Mouse (Mus musculus) mature B cell (primary cell): Measurements from ENCODE around the gene Cdkn2d.
"Not testable (repeated sequence)": the region's sequence is repeated elsewhere in the genome, so short reads cannot be mapped to it uniquely, and the experiment has no call there.

Experiments
- in situ Hi-C: fragments of 300-500 bp; cut with MboI; formaldehyde crosslinking; loops from 2 replicates; pipeline ENCODE4 v1.14.3; 2019

Gene Cdkn2d

DNA sequence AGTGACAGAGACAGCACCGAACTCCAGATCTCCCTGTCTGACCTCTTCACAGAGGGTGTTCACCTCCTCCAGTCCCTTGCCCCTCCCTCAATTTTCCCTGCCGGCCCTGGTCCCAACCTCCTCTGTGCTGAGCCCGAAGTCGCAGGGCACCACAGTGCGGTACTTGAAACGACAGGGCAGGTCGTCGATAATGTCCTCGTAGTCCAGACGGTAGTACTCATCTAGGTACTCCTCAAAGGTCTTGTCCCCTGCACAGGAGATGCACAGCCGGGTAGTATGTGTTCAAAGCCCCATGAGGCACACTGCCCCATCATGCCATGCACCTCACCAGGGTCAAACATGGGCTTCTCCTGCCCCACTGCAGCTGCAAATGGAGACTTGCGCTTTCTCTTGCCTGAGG lies 15.5 kb downstream of the Cdkn2d start:
- in situ Hi-C loops = no loop called here

DNA sequence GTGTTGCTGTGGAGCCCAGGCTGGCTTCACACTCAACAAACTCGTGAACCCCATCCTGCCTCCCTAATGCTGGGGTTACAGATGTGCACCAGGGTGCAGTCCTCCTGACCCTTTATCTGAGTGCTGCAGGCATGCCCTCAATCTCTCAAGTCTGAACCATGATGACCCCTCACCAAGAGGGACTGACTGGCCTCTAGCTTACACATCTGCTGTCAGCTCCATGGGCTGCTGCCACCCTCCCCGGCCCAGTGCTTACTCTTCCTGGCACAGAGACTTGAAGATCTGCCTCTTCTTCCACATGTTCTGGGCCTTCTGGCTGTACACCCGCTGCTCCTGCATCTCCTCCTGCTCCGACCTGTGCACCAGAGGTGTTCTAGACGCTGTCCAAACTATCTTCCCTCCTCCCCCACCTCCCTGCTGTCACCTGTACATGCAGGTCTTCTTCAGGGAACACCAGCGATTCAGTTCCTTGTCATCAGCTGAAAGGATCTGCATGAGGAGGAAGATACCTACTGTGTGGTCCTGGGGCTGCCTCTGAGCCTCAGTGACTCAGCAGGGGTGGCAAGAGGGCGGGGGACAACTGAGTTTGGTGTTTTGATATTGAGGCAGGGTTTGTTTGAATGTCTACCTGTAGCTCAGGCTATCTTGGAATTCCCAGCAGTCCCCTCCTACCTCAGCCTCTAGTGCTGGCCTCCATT lies 16.0 kb downstream of the Cdkn2d start:
- in situ Hi-C loops = no loop called here

DNA sequence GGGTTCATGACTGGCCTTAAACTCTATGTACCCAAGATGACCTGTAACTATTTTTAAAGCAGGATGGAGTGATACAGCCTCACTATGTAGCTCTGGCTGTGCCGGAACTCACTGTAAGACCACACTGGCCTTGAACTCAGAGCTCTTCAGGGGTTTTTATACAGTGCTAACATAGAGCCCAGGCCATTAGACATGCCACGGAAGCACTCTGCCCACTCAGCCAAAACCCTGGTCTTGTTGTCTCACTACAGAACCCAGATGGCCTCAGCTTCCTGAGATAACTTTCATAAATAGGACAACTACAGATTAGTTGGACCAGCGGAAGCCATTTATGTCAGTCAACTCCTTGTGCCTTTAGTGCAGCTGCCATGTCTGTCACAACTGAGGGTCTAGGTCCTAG lies 16.9 kb downstream of the Cdkn2d start:
- in situ Hi-C loops = no loop called here

DNA sequence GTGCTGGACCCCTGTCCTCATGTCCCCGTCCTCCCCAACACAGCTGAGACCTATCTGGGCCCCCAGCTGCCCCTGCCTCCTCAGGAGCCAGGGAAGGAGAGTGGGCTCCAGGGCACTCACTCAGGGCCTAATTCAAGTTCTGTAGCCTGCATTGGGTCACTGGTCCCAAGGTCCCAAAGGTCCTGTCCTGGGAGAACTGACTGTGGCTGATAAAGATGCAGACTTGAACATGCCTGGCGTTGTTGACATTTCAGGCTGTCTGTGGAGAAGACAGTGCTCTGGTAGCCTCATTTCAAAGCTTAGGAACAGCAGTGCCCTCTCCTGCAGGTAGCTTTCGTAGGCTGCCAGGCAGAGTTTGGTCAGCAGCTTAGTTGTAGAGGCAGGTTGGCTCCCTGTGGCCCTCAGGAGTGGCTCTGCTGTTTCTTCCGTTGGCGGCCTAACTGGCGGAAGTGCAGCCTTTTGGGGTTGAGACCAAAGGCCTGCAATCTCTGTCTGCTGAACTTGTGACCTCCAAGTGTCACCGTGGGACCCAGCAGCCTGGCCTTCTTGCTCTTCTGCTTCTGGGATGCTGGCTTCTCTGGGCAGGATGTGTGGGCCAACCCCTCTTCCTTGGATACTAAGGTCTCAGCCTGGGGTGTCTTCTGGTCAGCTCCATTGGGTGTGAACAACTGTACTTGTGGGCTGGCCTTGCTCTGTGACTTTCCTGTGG lies 17.5 kb downstream of the Cdkn2d start:
- in situ Hi-C loops = no loop called here

DNA sequence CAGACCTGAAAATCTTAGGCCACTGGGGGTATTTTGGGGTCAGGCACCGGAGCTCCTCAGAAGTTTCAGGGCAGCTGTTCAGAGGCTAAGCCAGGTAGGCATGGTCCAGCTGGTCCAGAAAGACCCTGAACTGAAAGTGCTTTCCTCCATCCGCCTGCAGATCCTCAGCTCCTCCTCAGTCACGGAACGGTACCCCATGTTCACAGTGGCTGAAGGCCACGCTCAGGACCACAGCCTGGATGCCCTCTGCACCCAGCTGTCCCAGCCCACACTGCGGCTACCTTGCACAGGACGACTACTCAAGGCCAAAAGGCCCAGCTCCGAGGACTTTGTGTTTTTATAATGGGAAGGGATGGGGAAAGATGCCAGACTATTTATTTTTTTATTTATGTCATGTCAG lies 18.1 kb downstream of the Cdkn2d start:
- in situ Hi-C loops = no loop called here

DNA sequence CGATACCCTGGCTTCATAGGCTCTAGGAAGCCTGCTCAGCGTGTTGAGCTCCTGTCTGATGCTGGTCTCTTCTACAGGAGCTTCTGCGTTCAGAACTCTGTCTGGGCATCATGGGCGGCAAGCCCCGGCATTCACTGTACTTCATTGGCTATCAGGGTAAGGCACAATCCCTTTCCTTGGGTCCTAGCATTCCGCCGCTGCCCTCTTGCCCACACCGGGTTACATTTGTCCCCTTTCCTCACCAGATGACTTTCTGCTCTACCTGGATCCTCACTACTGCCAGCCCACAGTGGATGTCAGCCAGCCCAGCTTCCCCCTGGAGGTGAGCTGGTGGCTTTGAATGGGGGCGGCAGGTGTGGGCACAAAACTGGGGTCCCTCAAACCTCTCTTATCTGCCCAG lies 18.8 kb downstream of the Cdkn2d start:
- in situ Hi-C loops = no loop called here

DNA sequence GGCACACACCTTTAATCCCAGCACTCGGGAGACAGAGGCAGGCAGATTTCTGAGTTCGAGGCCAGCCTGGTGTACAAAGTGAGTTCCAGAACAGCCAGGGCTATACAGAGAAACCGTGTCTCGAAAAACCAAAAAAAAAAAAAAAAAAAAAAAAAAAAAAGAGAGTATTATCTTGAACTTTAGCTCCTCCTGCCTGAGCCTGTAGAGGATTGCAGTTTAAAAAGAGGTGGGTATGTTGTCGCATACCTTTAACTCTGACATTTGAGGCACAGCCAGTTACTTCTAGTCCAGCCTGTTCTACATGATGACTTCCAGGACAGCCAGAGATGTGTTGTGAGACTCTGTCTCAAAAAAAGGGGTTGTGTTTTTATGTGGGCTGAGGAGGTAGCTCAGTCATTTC lies 21.6 kb downstream of the Cdkn2d start:
- in situ Hi-C loops = not testable (repeated sequence)

DNA sequence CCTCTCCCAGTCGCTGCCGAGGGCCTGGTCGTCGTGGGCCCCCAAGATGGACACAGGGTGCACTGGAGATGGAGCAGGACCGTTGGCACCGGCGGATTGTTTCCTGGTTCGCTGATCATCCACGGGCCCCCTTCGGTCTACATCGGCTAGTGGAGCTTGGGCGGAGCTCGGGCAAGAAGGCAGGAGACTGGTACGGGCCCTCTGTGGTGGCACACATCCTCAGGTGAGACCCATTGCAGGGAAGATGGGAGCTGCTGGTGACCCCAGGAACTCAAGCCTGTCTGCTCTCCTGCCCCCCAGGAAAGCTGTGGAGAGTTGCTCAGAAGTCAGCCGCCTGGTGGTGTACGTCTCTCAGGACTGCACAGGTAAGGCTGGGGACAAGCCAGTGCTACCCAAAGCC lies 22.9 kb downstream of the Cdkn2d start:
- in situ Hi-C loops = no loop called here

DNA sequence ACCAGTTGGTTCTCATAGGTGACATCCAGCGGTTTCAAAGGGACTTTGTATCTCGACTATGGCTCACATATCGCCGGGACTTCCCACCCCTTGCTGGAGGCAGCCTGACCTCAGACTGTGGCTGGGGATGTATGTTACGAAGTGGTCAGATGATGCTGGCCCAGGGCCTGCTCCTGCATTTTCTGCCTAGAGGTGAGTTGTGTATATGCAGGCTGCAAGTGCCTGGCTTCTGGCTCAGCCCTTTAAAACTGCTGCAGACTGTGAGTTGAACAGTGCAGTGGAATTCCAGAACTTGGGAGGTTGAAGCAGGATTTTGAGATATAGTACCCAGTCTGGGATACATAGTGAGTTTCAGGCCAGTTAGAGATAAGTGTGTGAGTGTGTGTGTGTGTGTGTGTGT lies 24.3 kb downstream of the Cdkn2d start:
- in situ Hi-C loops = no loop called here

DNA sequence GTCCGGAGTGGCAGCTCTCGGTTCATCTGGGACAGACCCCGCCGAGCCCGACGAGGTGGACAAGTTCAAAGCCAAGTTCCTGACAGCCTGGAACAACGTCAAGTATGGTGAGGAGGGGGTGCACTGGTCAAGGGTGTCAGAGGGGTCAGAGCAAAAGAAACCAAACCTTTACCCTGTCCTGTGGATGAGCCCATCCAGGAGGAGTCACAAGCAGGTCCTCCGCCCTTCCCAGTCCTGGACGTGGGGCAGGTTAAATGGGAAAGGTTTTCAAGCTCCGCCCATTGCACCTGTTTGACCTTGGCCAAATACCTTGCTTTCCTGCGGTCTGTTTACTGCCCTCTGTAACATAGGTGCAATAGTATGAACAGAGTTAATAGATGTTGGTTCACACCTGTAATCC lies 25.6 kb downstream of the Cdkn2d start:
- in situ Hi-C loops = no loop called here

DNA sequence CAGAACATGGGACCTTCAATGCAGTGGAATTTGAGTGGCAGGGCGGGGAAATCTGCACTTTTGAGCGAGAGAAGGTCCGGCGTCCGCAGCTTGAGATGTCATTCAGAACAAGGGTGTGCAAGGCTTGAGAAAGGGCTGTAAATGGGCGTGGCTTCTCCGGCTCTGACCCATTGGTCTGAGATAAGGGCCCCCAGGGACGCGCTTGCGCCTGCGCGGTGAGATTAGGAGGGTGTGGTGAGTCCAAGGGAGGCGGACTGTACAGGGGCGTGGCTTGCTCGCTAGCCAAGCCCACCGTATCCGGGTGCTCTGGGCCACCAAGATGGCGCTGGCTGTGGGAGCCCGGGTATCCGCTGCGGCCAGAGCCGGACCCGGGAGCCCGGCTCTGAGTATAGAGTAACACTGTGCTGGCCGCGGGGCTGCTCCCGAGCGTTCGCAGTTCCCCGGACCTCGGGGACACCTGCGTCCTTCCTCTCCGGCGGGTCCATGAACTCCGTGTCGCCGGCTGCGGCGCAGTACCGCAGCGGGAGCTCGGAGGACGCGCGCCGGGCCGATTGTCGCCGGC lies 26.1 kb downstream of the Cdkn2d start, which contains the start of gene Atg4d:
Gene Atg4d (plus strand): TSS at position 294 of the 562 bp plus-strand sequence.
- in situ Hi-C loops = no loop called here

DNA sequence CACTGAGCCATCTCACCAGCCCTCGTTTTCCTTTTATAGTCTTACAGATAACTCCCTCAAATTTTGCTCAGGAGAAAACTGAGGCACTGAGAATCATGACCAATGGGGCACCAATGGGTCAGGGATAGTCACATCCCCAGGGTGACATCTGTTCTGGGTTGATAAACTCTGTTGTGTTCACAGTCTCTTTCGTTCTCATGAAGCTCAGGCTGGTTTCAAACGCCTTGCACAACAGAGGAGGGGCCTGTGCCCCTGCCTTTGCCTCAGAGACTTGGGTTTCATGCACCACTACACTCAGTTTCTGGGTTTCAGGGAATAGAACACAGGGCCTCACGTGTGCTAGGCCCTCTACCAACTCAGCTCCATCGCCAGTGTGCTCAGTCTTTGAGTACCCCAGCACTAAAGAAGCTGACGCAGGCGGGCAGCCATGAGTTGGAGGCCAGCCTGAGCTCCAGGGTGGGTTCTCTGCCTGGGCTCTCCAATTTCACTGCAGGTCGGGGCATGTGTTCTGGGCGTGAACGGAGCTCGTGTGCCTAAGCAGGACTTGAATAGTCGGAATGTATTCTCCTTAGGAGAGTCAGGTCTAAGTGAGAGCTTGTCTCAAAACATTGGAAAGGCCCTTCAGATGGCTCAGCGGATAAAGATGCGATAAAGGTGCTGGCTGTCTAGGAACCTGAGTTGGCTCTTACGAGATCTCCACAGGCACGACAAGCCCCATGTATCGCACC lies 26.8 kb downstream of the Cdkn2d start:
- in situ Hi-C loops = no loop called here

DNA sequence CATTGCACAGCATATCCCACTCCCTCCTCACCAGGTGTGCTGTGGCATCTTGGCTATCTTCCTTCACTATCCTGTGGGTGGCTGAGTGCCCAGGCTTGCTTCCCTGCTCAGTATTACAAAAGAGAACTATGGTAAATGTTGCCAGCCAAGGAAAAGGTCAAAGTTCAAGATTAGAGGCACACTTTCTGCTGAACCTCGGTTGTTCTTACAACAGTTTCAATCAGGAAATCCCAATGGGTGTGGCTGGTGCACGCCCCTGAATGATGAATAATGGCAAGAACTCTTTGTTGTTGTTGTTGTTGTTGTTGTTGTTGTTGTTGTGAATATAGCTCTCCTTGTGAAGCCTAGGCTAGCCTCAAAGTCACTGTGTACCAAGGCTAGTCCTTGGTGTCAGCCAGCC lies 29.4 kb downstream of the Cdkn2d start:
- in situ Hi-C loops = no loop called here

DNA sequence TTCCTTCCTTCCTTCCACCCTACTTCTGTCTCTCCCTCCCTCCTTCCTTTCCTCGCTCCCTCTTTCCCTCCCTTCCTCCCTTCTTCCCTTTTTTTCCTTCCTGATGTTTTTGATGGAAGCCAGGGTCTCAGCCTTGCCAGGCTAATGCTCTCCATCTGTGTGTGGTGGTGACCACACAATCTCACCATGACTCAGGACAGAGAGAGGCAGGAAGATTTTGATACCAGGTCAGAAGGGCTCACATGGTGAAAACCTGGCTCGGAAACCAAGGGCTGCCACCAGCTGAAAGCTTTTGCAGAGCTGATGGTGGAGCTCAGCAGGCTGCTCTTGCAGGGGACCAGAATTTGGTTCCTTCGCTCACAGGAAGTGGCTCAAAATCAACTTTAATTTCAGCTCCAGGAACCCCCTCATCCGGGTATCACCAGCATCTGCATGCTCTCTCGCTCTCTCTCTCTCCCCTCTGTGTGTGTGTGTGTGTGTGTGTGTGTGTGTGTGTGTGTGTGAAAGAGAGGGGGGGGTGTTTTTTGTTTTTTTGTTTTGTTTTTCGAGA lies 30.6 kb downstream of the Cdkn2d start:
- in situ Hi-C loops = no loop called here

DNA sequence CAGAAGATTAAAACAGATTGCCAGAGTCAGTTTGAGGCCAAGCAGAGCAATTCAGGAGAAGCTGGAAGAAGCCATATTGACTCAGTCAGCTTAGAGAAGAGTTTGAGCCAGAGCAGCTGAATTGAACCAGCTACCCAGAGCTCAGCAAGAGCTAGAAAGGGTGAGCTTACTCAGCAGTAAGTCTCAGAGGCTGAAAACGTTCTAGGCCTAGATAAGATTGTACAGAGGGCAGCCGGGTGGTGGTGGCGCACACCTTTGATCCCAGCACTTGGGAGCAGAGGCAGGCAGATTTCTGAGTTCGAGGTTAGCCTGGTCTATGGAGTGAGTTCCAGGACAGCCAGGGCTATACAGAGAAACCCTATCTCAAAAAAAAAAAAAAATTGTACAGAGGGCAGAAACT lies 34.9 kb downstream of the Cdkn2d start:
- in situ Hi-C loops = not testable (repeated sequence)

DNA sequence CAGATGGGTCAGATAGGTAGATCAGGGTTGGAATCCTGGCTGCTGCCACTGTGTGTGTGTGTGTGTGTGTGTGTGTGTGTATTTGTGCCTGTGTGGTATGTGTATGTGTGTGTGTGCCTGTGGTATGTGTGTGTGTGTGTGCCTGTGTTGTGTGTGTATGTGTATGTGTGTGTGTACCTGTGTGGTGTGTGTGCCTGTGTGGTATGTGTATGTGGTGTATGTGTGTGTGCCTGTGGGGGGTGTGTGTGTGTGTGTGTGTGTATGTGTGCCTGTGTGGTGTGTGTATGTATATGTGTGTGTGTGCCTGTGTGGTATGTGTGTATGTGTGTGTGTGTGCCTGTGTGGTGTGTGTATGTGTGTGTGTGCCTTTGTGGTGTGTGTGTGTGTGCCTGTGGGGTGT lies 36.5 kb downstream of the Cdkn2d start:
- in situ Hi-C loops = no loop called here

DNA sequence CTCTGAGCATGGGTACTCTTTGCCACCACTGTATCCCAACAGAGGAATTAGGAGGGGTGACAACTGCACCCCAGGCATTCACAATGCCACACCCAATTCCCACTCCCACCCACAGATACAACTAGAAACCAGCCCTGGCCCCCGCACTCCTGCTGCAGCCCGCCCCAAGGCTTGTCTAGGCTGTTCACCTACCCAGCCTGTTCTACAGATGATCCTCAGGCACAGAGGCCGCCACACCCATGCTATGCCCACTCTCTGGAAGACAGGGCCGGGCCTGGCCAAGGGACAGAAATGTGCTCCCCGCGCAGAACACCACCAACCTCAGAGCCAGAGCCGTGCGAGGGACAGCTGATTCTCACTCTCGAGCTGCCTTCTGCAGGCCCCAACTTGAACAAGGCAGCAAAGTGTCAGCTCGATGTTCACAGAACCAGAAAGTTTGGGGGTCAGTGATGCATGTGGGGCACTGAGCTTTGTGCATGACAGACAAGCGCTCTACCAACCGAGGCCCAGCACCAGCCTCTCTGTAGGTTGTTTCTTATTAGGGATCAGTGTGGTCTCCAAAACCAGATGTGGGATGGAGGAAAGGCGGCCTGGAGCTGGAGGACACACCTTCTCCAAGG lies 40.0 kb downstream of the Cdkn2d start:
- in situ Hi-C loops = no loop called here

DNA sequence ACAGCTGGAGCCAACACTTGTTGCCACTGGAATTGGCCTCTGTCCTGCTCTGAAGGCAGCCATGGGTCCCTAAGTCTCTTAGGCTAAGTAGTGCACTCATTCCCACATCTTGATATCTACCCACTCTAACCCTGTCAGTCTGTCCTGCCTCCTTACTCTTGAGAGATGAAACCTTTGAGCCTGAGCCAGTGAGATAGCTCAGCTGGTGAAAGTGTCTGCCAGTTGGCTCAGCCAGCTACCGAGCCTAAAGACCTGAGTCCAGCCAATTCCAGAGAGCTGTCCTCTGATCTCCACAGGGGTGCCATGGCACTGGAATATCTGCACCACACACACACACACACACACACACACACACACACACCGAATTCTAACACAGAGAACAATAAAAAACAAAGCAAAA lies 40.7 kb downstream of the Cdkn2d start:
- in situ Hi-C loops = no loop called here

DNA sequence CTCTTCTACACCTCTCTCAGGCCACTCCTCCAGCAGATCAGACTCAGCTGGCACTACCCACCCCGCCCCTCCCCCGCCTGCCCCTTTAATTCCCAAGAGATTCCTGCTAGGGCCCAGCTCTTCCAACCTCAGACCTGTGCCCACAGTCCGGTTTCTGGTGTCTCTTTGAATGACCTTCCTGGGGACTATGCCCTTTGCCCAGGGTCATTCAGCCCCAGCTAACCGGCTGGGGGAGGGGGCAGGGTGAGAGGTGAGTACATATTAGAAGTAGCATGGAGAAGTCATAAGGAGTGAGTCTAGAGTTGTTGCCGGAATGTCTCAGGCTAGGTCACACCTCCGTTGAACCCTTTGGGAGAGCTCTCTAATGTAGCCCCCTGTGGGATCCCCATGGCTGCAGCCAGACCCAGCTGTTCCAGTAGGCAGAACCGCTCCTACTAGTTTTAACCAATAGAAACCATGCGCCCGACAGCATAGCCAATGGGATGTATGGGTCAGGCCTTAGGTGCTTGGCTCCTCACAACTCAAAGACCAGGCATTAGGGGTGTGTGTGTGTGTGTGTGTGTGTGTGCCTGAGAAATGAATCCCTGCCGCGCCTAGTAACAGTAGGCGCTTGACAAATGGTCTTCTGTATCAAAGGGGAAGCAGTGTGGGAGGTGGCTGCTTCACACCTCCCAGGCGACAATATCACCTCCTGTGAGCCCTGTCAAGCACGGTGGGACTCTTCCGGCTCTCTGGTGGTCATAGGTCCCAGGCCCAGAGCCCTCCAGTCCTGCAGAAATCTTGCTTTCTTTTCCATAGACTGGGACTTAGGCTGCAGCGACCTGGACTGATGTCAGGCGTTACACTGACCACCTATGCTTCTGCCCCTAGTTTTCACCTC lies 41.3 kb downstream of the Cdkn2d start:
- in situ Hi-C loops = no loop called here

DNA sequence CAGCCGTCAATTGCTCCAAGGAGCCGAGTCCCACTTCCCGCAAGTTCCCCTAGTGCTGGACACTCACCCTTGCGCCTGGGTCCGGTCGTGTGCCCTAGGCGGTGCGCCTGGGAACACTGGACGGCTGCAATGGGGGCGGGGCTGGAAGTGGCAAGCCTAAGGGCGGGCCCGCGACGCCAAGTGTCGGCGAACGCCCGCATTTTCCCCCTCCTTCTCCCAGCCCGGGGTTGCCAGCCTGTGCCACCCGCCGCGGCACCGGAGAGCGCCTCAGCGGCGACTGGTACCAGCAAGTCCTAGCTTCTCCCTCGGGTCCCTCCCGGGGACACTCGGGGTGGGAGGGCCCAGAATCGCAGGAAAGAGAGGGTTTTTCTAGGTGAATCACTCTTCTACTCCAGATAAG lies 42.9 kb downstream of the Cdkn2d start, which contains the start of gene S1pr5:
Gene S1pr5 (minus strand): TSS at position 118 of the 400 bp plus-strand sequence.
- in situ Hi-C loops = no loop called here

DNA sequence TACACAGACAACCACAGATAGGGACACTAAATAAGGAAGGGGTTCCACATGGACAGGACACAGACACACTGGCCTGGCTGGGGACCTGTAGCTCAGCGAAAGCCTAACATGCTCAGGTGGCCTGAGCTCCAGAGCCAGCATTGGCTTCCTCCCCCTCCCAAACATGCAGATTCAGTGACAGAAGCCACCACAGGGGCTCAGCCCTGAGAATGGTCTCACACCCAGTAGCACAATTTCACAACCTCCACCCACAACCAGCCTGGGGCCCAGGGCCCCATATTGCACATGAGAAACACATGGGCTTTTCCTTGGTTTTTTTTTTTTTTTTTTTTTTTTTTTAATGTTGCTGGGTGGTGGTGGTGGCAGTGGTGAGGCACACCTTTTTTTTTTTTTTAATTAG lies 44.9 kb downstream of the Cdkn2d start:
- in situ Hi-C loops = no loop called here
